Mouse (Mus musculus) forebrain, embryonic 11.5 days (tissue): Measurements from ENCODE around the gene Mettl22. TPM values are rescaled to one million over a fixed set of nuclear protein-coding genes. Genes with fewer than 3 reads are reported as not detected.
A peak's percentile ranks its signal among the peaks of the same experiment; 100 is the strongest.

Source experiments
- ATAC-seq: fragments of 200-750 bp; cut with Nextera tagmentation; replicated peaks from 2 replicates; pipeline ENCODE4 v1.8.0; 2017; ENCODE audit warnings: moderate TSS enrichment; ENCODE audit not compliant: low FRiP score
- DNase-seq: peaks from one replicate; pipeline ENCODE4 v3.0.0-alpha.2; 2017; ENCODE audit warnings: low spot score
- H3K27ac ChIP-seq: fragments of 300-500 bp; sonication (generic); 2 replicates; pipeline ENCODE4 v1.5.1; 2014; ENCODE audit warnings: low read depth, low read length
- H3K27me3 ChIP-seq: fragments of 300-500 bp; sonication (generic); 2 replicates; pipeline ENCODE4 v1.6.1; 2014; ENCODE audit warnings: mild to moderate bottlenecking, low read length, mixed read lengths; ENCODE audit not compliant: control insufficient read depth, insufficient read depth
- H3K36me3 ChIP-seq: fragments of 300-500 bp; sonication (generic); 2 replicates; pipeline ENCODE4 v1.6.1; 2014; ENCODE audit warnings: mild to moderate bottlenecking, low read length, moderate library complexity, mixed read lengths; ENCODE audit not compliant: control insufficient read depth, insufficient read depth
- H3K4me1 ChIP-seq: fragments of 300-500 bp; sonication (generic); replicated peaks from 2 replicates; pipeline ENCODE4 v1.6.1; 2014; ENCODE audit warnings: low read length, mixed read lengths; ENCODE audit not compliant: control insufficient read depth, insufficient read depth
- H3K4me2 ChIP-seq: fragments of 300-500 bp; sonication (generic); 2 replicates; pipeline ENCODE4 v1.6.1; 2014; ENCODE audit warnings: low read depth, mild to moderate bottlenecking, low read length, moderate library complexity, mixed read lengths; ENCODE audit not compliant: severe bottlenecking
- H3K4me3 ChIP-seq: fragments of 300-500 bp; sonication (generic); 2 replicates; pipeline ENCODE4 v1.5.1; 2014; ENCODE audit warnings: low read depth, low read length
- H3K9ac ChIP-seq: fragments of 300-500 bp; sonication (generic); 2 replicates; pipeline ENCODE4 v1.6.1; 2014; ENCODE audit warnings: low read length
- H3K9me3 ChIP-seq: fragments of 300-500 bp; sonication (generic); 2 replicates; pipeline ENCODE4 v1.6.1; 2016; ENCODE audit warnings: low read length, mixed read lengths; ENCODE audit not compliant: control insufficient read depth
- WGBS: fragments of 180-500 bp; shearing (Covaris S2); extraction: QIAGEN DNeasy Blood & Tissue Kit; methylation state at CpG from one replicate; pipeline ENCODE4 v1.1.7; 2014; 5-methylcytosine and 5-hydroxymethylcytosine counted together
- polyA plus RNA-seq: library from polyadenylated mRNA; unstranded; fragments of >200 nt; fragmentation: Nextera tagmentation; extraction: Ambion mirVana; gene quantifications from 2 replicates; pipeline ENCODE4 v1.2.1, GENCODE M21; 2014

Gene Mettl22
- polyA plus RNA-seq, 1 experiment from 2014 or later = 16.4 TPM

GRCm38 (mm10) chr16:8520525-8520924 is 49.9 kb downstream of the Mettl22 start:
- H3K9ac ChIP-seq = no peak overlapping the region
- WGBS = 81% methylated on average over 5 of the region's 5 CpGs
- no peak overlapping the region for H3K4me3 ChIP-seq
- DNase-seq = no peak
- H3K36me3 ChIP-seq = no peaks in the 10 kb centered on the region
- peaks cover 12% of the 10 kb centered on the region; the same call in 1 of the 2 replicates for H3K4me1 ChIP-seq
- H3K4me2 ChIP-seq = no peak overlapping the region
- ATAC-seq = no peak
- H3K9me3 ChIP-seq = no peaks in the 10 kb centered on the region
- no peak overlapping the region for H3K27ac ChIP-seq
- peaks cover 23% of the 10 kb centered on the region for H3K27me3 ChIP-seq

DNA sequence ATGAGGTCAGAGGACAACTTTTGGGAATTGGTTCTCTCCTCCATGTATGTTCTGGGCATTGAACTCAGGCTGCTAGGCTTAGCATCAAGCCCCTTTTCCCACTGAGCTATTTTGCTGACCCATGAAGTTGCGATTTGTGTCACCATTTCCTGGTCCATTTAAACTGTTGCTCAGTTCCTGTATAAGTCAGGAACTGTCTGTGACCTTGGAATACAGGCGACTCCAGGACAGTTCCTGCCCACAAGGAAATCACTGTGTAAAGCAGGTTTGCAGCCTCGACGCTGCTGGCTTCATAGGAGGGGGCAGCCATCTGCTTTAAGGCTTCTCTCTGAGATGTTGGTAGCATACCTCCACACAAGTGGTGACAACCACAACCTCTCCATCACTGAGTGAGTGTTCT is 50.7 kb downstream of the Mettl22 start:
- Histone ChIP-seq H3K9me3 (no peaks in the 10 kb centered on the region), H3K27me3 (peaks cover 29% of the 10 kb centered on the region), H3K9ac (no peak overlapping the region), H3K27ac (no peak overlapping the region), H3K36me3 (no peaks in the 10 kb centered on the region), H3K4me3 (no peak overlapping the region), H3K4me1 (peaks cover 12% of the 10 kb centered on the region; the same call in 1 of the 2 replicates), H3K4me2 (no peak overlapping the region)
- 83% methylated on average over 4 of the region's 4 CpGs for WGBS
- ATAC-seq (no peak), DNase-seq (no peak)

DNA sequence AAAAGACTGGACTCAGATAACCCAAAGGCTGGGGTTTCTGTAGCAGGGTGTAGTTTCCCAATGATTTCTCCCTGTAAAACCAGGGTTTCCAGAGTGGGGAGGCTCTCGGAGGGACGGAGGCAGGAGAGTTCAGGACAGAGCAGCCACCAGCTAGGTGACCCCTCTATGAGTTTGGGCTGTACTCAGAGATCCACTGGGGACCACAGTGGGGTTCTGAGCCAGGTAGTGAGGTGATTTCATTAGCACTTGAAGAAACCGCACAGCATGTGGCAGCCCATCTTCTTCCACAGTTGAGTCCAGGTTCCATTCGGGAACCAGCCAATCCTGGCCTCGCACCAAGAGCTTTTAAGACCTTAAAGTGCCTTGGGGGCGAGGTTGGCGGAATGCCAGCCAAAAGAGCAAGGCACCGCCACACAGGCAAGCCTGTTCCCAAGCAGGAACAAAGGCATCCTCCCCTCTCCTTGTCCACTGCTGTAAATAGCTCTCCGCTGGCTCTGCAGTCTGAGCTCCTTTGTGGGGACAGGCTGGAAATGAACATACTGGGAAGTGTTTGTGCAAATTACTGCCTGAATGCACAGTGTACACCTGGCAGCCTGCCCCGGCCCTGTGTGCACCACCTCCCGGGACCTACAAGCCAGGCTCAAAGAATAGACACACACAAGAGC is 53.0 kb downstream of the Mettl22 start:
- H3K9ac ChIP-seq = no peak overlapping the region
- H3K9me3 ChIP-seq = no peaks in the 10 kb centered on the region
- H3K4me3 ChIP-seq = no peak overlapping the region
- H3K36me3 ChIP-seq = no peaks in the 10 kb centered on the region
- H3K27me3 ChIP-seq = peaks cover 31% of the 10 kb centered on the region
- 18% methylated on average over 11 of the region's 11 CpGs for WGBS
- no peak overlapping the region for H3K27ac ChIP-seq
- peaks cover 12% of the 10 kb centered on the region; the same call in 1 of the 2 replicates for H3K4me1 ChIP-seq
- DNase-seq (peak; percentile 80), ATAC-seq (peak; percentile 92)
- H3K4me2 ChIP-seq = no peak overlapping the region

- Histone ChIP-seq H3K9me3 (no peaks in the 10 kb centered on the region), H3K4me2 (no peak overlapping the region), H3K9ac (no peak overlapping the region), H3K27ac (no peak overlapping the region), H3K4me1 (peaks cover 12% of the 10 kb centered on the region; the same call in 1 of the 2 replicates), H3K4me3 (no peak overlapping the region), H3K27me3 (peaks cover 31% of the 10 kb centered on the region), H3K36me3 (no peaks in the 10 kb centered on the region)
- 67% methylated on average over 16 of the region's 16 CpGs for WGBS
- no peak for DNase-seq
- no peak for ATAC-seq
Observed at GRCm38 (mm10) chr16:8524163-8524847, 53.7 kb downstream of the Mettl22 start.

DNA sequence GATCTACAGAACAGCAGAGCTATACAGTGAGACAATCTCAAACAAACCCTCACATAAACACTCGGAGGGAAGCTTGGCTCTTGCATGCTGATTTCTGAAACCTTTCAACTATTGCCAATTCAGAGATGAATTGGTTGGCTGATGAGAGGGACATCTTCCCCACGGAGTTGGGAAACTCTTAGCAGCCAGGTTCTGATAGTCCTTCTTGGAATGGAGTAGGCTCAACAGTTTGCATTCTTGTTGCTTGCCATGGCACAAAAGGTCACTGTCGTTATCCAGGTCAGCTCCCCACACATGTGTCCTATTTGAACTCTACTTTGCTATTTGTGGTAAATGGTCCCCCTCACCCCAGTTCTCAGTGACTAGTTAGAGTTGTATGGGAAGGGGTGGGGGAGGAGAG is 54.7 kb downstream of the Mettl22 start:
- Histone ChIP-seq H3K4me3 (no peak overlapping the region), H3K9me3 (no peaks in the 10 kb centered on the region), H3K9ac (no peak overlapping the region), H3K27me3 (peaks cover 31% of the 10 kb centered on the region), H3K36me3 (no peaks in the 10 kb centered on the region), H3K4me1 (peaks cover 12% of the 10 kb centered on the region; the same call in 1 of the 2 replicates), H3K4me2 (no peak overlapping the region), H3K27ac (no peak overlapping the region)
- DNase-seq (no peak), ATAC-seq (no peak)
- 70% methylated on average over 3 of the region's 3 CpGs for WGBS

GRCm38 (mm10) chr16:8525877-8526276 is 55.3 kb downstream of the Mettl22 start:
- ATAC-seq (no peak), DNase-seq (no peak)
- no peaks in the 10 kb centered on the region for H3K9me3 ChIP-seq
- no peaks in the 10 kb centered on the region for H3K36me3 ChIP-seq
- peaks cover 31% of the 10 kb centered on the region for H3K27me3 ChIP-seq
- H3K27ac ChIP-seq = no peak overlapping the region
- no peak overlapping the region for H3K4me3 ChIP-seq
- no peak overlapping the region for H3K9ac ChIP-seq
- WGBS = 87% methylated on average over 7 of the region's 7 CpGs
- peaks cover 12% of the 10 kb centered on the region; the same call in 1 of the 2 replicates for H3K4me1 ChIP-seq
- no peak overlapping the region for H3K4me2 ChIP-seq

DNA sequence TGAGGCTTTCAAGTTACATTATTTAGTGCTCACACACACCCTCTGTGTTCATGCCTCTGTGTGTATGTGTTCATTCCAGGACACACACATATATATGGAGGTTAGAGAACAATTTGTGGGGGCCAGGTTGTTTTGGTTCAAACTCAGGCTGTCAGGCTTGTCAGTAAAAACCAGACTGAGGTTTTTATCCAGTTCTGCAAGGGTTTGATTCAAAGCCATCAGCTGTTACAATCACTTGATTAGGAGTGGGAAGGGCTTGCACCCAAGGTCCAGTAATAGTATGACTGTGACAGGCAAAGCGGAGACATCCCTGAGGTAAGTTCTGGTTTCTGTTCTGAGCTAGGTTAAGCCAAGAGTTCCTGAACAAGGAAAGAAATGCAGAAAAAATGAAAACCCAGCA is 58.8 kb downstream of the Mettl22 start:
- Histone ChIP-seq H3K36me3 (no peaks in the 10 kb centered on the region), H3K9ac (no peak overlapping the region), H3K4me1 (no peaks in the 10 kb centered on the region), H3K27me3 (peaks cover 16% of the 10 kb centered on the region), H3K4me2 (no peak overlapping the region), H3K9me3 (no peaks in the 10 kb centered on the region), H3K4me3 (no peak overlapping the region), H3K27ac (no peak overlapping the region)
- 85% methylated on average over 1 of the region's 1 CpGs for WGBS
- DNase-seq = no peak
- no peak for ATAC-seq

DNA sequence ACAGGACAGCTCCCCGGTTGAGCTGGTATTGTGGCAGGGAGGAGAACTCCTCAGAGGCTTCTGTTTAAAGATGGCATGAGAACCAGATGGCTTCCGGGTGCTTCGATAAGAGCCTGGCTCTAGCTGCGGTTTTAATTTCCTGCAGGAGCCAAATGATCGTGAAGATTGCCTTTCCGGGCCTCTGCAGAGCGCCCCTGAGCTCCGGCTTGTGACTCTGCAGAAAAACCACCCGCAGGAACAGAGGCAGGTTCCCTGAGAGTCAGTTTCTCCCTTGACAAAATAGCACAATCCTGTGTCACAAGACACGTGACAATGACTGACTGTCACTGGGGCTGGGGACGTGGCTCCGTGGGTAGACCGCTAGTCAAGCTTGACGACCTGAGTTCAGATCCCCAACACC is 59.4 kb downstream of the Mettl22 start:
- Histone ChIP-seq H3K4me1 (no peaks in the 10 kb centered on the region), H3K27me3 (peaks cover 11% of the 10 kb centered on the region), H3K27ac (no peak overlapping the region), H3K36me3 (no peaks in the 10 kb centered on the region), H3K9me3 (no peaks in the 10 kb centered on the region), H3K9ac (no peak overlapping the region), H3K4me2 (no peak overlapping the region), H3K4me3 (no peak overlapping the region)
- WGBS = 76% methylated on average over 14 of the region's 14 CpGs
- DNase-seq (no peak), ATAC-seq (no peak)

DNA sequence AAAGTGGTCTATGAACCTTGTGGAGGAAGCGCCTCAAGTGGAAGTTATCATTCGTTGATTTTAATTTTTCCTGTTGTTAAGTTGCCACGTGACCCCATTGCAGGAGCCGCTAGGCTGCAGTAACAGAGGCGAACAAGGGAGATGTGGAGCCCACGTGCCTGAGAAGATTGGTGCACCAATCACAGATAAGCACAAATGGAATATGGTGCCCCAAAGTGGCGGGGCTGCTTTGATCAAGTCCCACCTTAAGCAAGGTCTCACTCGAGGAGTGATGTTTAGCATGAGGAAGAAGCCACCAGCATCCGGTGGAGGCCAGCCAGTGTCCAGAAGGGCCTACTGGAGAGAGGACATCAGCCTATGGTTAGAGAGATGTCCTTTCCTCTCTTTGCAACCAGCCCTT is 61.9 kb downstream of the Mettl22 start:
- DNase-seq (no peak), ATAC-seq (no peak)
- Histone ChIP-seq H3K4me2 (no peak overlapping the region), H3K9ac (no peak overlapping the region), H3K27ac (no peak overlapping the region), H3K4me3 (no peak overlapping the region), H3K9me3 (no peaks in the 10 kb centered on the region), H3K27me3 (no peaks in the 10 kb centered on the region), H3K36me3 (no peaks in the 10 kb centered on the region), H3K4me1 (no peaks in the 10 kb centered on the region)
- 92% methylated on average over 9 of the region's 9 CpGs for whole genome bisulfite sequencing
